ENCODE assay signal across 32 mouse cellular contexts in the genomic region with DNA sequence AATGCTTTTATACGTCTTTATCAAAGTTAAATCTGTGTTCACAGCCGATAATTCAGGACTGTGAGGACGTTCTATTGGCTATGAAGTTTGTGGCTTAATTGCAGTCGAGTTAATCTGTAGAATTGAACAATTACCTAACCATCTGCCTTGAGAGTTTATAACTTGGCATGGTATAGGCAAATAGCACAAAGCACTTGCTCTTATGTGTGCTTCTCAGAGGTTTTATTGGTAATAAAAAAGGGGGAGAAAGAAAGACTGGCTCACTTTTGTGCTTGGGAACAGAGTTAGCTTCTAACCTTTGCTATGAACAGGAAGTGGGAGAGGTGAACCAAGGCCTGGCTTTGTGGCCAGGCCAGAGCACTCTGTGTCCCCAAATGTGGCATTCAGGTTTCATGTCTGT. TPM values are rescaled to one million over a fixed set of nuclear protein-coding genes. Genes with fewer than 3 reads are reported as not detected.
DNase-seq lines count a peak whose midpoint lies in the region; ATAC-seq lines count a peak whose summit lies in the region.
"Had no signal": no experiment of that assay in that cellular context is flagged by ENCODE, and none has a peak within 500 bp of the region (broad histone marks: within the 10 kb centered on the region; RNA-seq: fewer than 3 reads in every experiment).

No protein-coding gene starts in this region.

- no peak overlapping the region for H3K4me3 ChIP-seq in heart, embryonic 13.5 days
- H3K4me3 ChIP-seq in heart, embryonic 10.5 days: no peak overlapping the region
- no peak overlapping the region for H3K4me3 ChIP-seq in intestine, embryonic 14.5 days (ENCODE audit: low read depth, low read length)
- no peak overlapping the region for H3K4me3 ChIP-seq in intestine, embryonic 16.5 days (ENCODE audit: low read length)
- H3K4me3 ChIP-seq in limb, embryonic 12.5 days (replicated peaks): no peak overlapping the region
- H3K4me3 ChIP-seq: embryonic facial prominence, embryonic 10.5 days; embryonic facial prominence, embryonic 13.5 days; erythroblast, embryonic 14.5 days; forebrain, embryonic 12.5 days; forebrain, embryonic 15.5 days; heart, adult 2 months; heart, embryonic 15.5 days had no signal

- DNase-seq in heart, embryonic 10.5 days (ENCODE audit: low spot score): no peak
- DNase-seq in intestine, embryonic 14.5 days (ENCODE audit: low spot score): no peak
- no peak for DNase-seq in layer of hippocampus, adult 8-10 months (ENCODE audit: low spot score in 2 of 2)
- DNase-seq in adrenal gland, postnatal 10 days: no peak
- no peak for DNase-seq in right cerebral cortex, postnatal 25 days
- DNase-seq: adrenal gland, adult 2 months; adrenal gland, postnatal 25 days; B cell, adult 2 months; cerebellum, adult 11-12 months; cerebellum, adult 8-10 months; cerebellum, postnatal 10 days; cerebellum, postnatal 36 days; embryo, embryonic 11 days; gastrocnemius, postnatal 25 days; heart, adult 2 months; heart, postnatal 10 days; heart, postnatal 4 days had no signal

- no peaks in the 10 kb centered on the region for H3K27me3 ChIP-seq in heart, embryonic 13.5 days (replicated peaks)
- H3K27me3 ChIP-seq in heart, embryonic 10.5 days (ENCODE audit: insufficient read depth, poor library complexity, severe bottlenecking): no peaks in the 10 kb centered on the region
- no peaks in the 10 kb centered on the region for H3K27me3 ChIP-seq in intestine, embryonic 14.5 days (replicated peaks; ENCODE audit: control insufficient read depth, insufficient read depth, low read length)
- H3K27me3 ChIP-seq in intestine, embryonic 16.5 days (replicated peaks; ENCODE audit: control insufficient read depth, insufficient read depth, low read length): no peaks in the 10 kb centered on the region
- H3K27me3 ChIP-seq in limb, embryonic 12.5 days: no peaks in the 10 kb centered on the region
- H3K27me3 ChIP-seq: CH12.LX; embryonic facial prominence, embryonic 13.5 days; forebrain, embryonic 12.5 days; forebrain, embryonic 15.5 days; heart, embryonic 15.5 days; Patski had no signal

- H3K9me3 ChIP-seq in heart, embryonic 13.5 days: no peaks in the 10 kb centered on the region
- H3K9me3 ChIP-seq in heart, embryonic 10.5 days: no peaks in the 10 kb centered on the region
- H3K9me3 ChIP-seq in intestine, embryonic 14.5 days (ENCODE audit: control insufficient read depth, low read length): no peaks in the 10 kb centered on the region
- no peaks in the 10 kb centered on the region for H3K9me3 ChIP-seq in intestine, embryonic 16.5 days (ENCODE audit: control insufficient read depth, low read length)
- H3K9me3 ChIP-seq in limb, embryonic 12.5 days: peaks cover 4% of the 10 kb centered on the region; the same call in 1 of the 2 replicates
- H3K9me3 ChIP-seq: embryonic facial prominence, embryonic 10.5 days; forebrain, embryonic 12.5 days; forebrain, embryonic 15.5 days had no signal

- H3K36me3 ChIP-seq in heart, embryonic 13.5 days: peaks cover 10% of the 10 kb centered on the region
- H3K36me3 ChIP-seq in heart, embryonic 10.5 days: no peaks in the 10 kb centered on the region
- H3K36me3 ChIP-seq in intestine, embryonic 14.5 days (ENCODE audit: control insufficient read depth, insufficient read depth, low read length): no peaks in the 10 kb centered on the region
- H3K36me3 ChIP-seq in intestine, embryonic 16.5 days (ENCODE audit: control insufficient read depth, insufficient read depth, low read length): 0 out of 2 replicates have a peak, but pooled peaks cover 4% of the 10 kb centered on the region
- 0 out of 2 replicates have a peak, but pooled peaks cover 2% of the 10 kb centered on the region for H3K36me3 ChIP-seq in limb, embryonic 12.5 days
- H3K36me3 ChIP-seq: embryonic facial prominence, embryonic 10.5 days; embryonic facial prominence, embryonic 13.5 days; forebrain, embryonic 12.5 days; forebrain, embryonic 15.5 days; G1E; heart, embryonic 15.5 days had no signal

- WGBS in heart, embryonic 13.5 days: 76% methylated on average over 4 of the region's 4 CpGs
- WGBS in heart, embryonic 10.5 days: 86% methylated on average over 4 of the region's 4 CpGs
- 58% methylated on average over 4 of the region's 4 CpGs for WGBS in intestine, embryonic 14.5 days
- WGBS in intestine, embryonic 16.5 days: 61% methylated on average over 4 of the region's 4 CpGs
- WGBS in limb, embryonic 12.5 days: 46% methylated on average over 4 of the region's 4 CpGs

- no peak overlapping the region for H3K4me2 ChIP-seq in heart, embryonic 13.5 days
- H3K4me2 ChIP-seq in intestine, embryonic 14.5 days (ENCODE audit: low read length): no peak overlapping the region
- peak overlapping the region; percentile 7; the same call in 1 of the 2 replicates for H3K4me2 ChIP-seq in intestine, embryonic 16.5 days (ENCODE audit: low read depth, low read length)
- no peak overlapping the region for H3K4me2 ChIP-seq in limb, embryonic 12.5 days
- H3K4me2 ChIP-seq: embryonic facial prominence, embryonic 13.5 days; forebrain, embryonic 12.5 days; forebrain, embryonic 15.5 days; heart, embryonic 11.5 days; heart, embryonic 15.5 days; hindbrain, embryonic 14.5 days had no signal

- no peak overlapping the region for H3K9ac ChIP-seq in heart, embryonic 13.5 days
- no peak overlapping the region for H3K9ac ChIP-seq in intestine, embryonic 14.5 days (ENCODE audit: low read length)
- H3K9ac ChIP-seq in intestine, embryonic 16.5 days (ENCODE audit: low read depth, low read length): 0 out of 2 replicates have a peak overlapping the region, but pooled peaks have one; percentile 8
- H3K9ac ChIP-seq in limb, embryonic 12.5 days (replicated peaks): no peak overlapping the region
- H3K9ac ChIP-seq: embryonic facial prominence, embryonic 13.5 days; forebrain, embryonic 12.5 days; forebrain, embryonic 15.5 days; heart, embryonic 15.5 days; hindbrain, embryonic 14.5 days had no signal

- no peak for ATAC-seq in heart, embryonic 13.5 days (ENCODE audit: extremely low read depth, insufficient number of reproducible peaks, low FRiP score, low TSS enrichment)
- peak; percentile 34 for ATAC-seq in intestine, embryonic 14.5 days (replicated peaks; ENCODE audit: low FRiP score, low TSS enrichment, low read depth)
- peak; percentile 73 for ATAC-seq in intestine, embryonic 16.5 days
- peak; percentile 30; the same call in 1 of the 2 replicates for ATAC-seq in limb, embryonic 12.5 days (ENCODE audit: insufficient number of reproducible peaks, insufficient read depth, low FRiP score, low TSS enrichment, low read depth)
- ATAC-seq: forebrain, embryonic 15.5 days; hindbrain, postnatal 0 days; Patski had no signal

- 0 out of 2 replicates have a peak overlapping the region, but pooled peaks have one; percentile 15 for H3K27ac ChIP-seq in heart, embryonic 13.5 days (replicated peaks)
- H3K27ac ChIP-seq in heart, embryonic 10.5 days: no peak overlapping the region
- H3K27ac ChIP-seq in intestine, embryonic 14.5 days (ENCODE audit: low read depth): peak overlapping the region; percentile 49
- H3K27ac ChIP-seq in intestine, embryonic 16.5 days (ENCODE audit: low read length): peak overlapping the region; percentile 85
- peak overlapping the region; percentile 32; the same call in 1 of the 2 replicates for H3K27ac ChIP-seq in limb, embryonic 12.5 days
- H3K27ac ChIP-seq: embryonic facial prominence, embryonic 10.5 days; embryonic facial prominence, embryonic 13.5 days; forebrain, embryonic 12.5 days; forebrain, embryonic 15.5 days; heart, adult 2 months; heart, embryonic 15.5 days; hindbrain, embryonic 14.5 days; hindbrain, postnatal 0 days had no signal

- H3K4me1 ChIP-seq in heart, embryonic 13.5 days: peaks cover 23% of the 10 kb centered on the region
- H3K4me1 ChIP-seq in heart, embryonic 10.5 days: peaks cover 8% of the 10 kb centered on the region; the same call in 1 of the 2 replicates
- H3K4me1 ChIP-seq in intestine, embryonic 14.5 days (replicated peaks; ENCODE audit: control insufficient read depth, insufficient read depth, low read length): peaks cover 3% of the 10 kb centered on the region; the same call in 1 of the 2 replicates
- peaks cover 7% of the 10 kb centered on the region; the same call in 1 of the 2 replicates for H3K4me1 ChIP-seq in intestine, embryonic 16.5 days (ENCODE audit: control insufficient read depth, insufficient read depth, low read length)
- peaks cover 9% of the 10 kb centered on the region for H3K4me1 ChIP-seq in limb, embryonic 12.5 days (replicated peaks)
- H3K4me1 ChIP-seq: forebrain, embryonic 12.5 days; forebrain, embryonic 15.5 days had no signal

RNA-seq across cellular contexts. Expression of gene Pde3a, which starts 53.8 kb away (rescaled TPM):
- polyA plus RNA-seq in heart, embryonic 13.5 days (2015; fragmentation: Nextera tagmentation; extraction: Ambion mirVana): 8.5 and 9.7 TPM in 2 replicates
- polyA plus RNA-seq in heart, embryonic 10.5 days (2016; fragmentation: Nextera tagmentation; extraction: Ambion mirVana): 7.3 and 7.5 TPM in 2 replicates
- 24.3 and 26.9 TPM in 2 replicates for polyA plus RNA-seq in intestine, embryonic 14.5 days (2014; fragmentation: Nextera tagmentation; extraction: Ambion mirVana)
- polyA plus RNA-seq in intestine, embryonic 16.5 days (2015; fragmentation: Nextera tagmentation; extraction: Ambion mirVana): 14.7 and 17.9 TPM in 2 replicates
- 4.4 and 5.5 TPM in 2 replicates for polyA plus RNA-seq in limb, embryonic 12.5 days (2016; fragmentation: Nextera tagmentation; extraction: Ambion mirVana)
- 1 to 10 TPM; 1.8 to 3.1 (median 2.3) TPM for total RNA-seq in layer of hippocampus, adult 8-10 months (2022)
- 10 to 100 TPM; 15.7 to 17.8 TPM for total RNA-seq in adrenal gland, postnatal 10 days (2021)
- polyA plus RNA-seq: erythroblast, embryonic 14.5 days; G1E had no signal
